Mouse (Mus musculus): ENCODE results near the gene Mindy4.

Mindy4 gene

GRCm38 (mm10) chr6:55310179-55310578 lies 107.0 kb downstream of the Mindy4 start:
- DNase-seq (ENCODE audit: low spot score): no peak

- no peak for DNase-seq (ENCODE audit: low spot score)
Measured at GRCm38 (mm10) chr6:55311962-55312361, 108.8 kb downstream of the Mindy4 start.

GRCm38 (mm10) chr6:55313893-55314292 lies 110.7 kb downstream of the Mindy4 start:
- DNase-seq (ENCODE audit: low spot score): no peak

GRCm38 (mm10) chr6:55314628-55315027 lies 111.4 kb downstream of the Mindy4 start:
- peak; percentile 14 for DNase-seq (ENCODE audit: low spot score)

- DNase-seq (ENCODE audit: low spot score): no peak
Measured at GRCm38 (mm10) chr6:55318597-55318996, 115.4 kb downstream of the Mindy4 start.

GRCm38 (mm10) chr6:55319585-55320551 lies 116.7 kb downstream of the Mindy4 start:
- no peak for DNase-seq (ENCODE audit: low spot score)

GRCm38 (mm10) chr6:55320894-55321293 lies 117.7 kb downstream of the Mindy4 start:
- DNase-seq (ENCODE audit: low spot score): no peak

GRCm38 (mm10) chr6:55321518-55321917 lies 118.3 kb downstream of the Mindy4 start:
- DNase-seq (ENCODE audit: low spot score): no peak

- no peak for DNase-seq (ENCODE audit: low spot score)
Measured at GRCm38 (mm10) chr6:55322980-55323379, 119.8 kb downstream of the Mindy4 start.

- no peak for DNase-seq (ENCODE audit: low spot score)
Measured at GRCm38 (mm10) chr6:55323908-55324634, 120.9 kb downstream of the Mindy4 start.

GRCm38 (mm10) chr6:55324785-55325184 lies 121.6 kb downstream of the Mindy4 start:
- no peak for DNase-seq (ENCODE audit: low spot score)

GRCm38 (mm10) chr6:55326299-55326698 lies 123.1 kb downstream of the Mindy4 start:
- DNase-seq (ENCODE audit: low spot score): no peak

GRCm38 (mm10) chr6:55327326-55327725 lies 124.1 kb downstream of the Mindy4 start:
- DNase-seq (ENCODE audit: low spot score): no peak

GRCm38 (mm10) chr6:55328179-55328578 lies 125.0 kb downstream of the Mindy4 start:
- DNase-seq (ENCODE audit: low spot score): no peak

GRCm38 (mm10) chr6:55331315-55331714 lies 128.1 kb downstream of the Mindy4 start:
- DNase-seq (ENCODE audit: low spot score): no peak

- DNase-seq (ENCODE audit: low spot score): no peak
Measured at GRCm38 (mm10) chr6:55332100-55332772, 129.1 kb downstream of the Mindy4 start.

GRCm38 (mm10) chr6:55332773-55333109 lies 129.6 kb downstream of the Mindy4 start:
- DNase-seq (ENCODE audit: low spot score): no peak

- DNase-seq (ENCODE audit: low spot score): no peak
Measured at GRCm38 (mm10) chr6:55335989-55336514, 132.9 kb downstream of the Mindy4 start, which contains the start of gene Aqp1. TSS of gene Aqp1 (plus strand) at chr6:55336432.

GRCm38 (mm10) chr6:55337242-55337641 lies 134.1 kb downstream of the Mindy4 start:
- DNase-seq (ENCODE audit: low spot score): no peak

- no peak for DNase-seq (ENCODE audit: low spot score)
Measured at GRCm38 (mm10) chr6:55338077-55338476, 134.9 kb downstream of the Mindy4 start.

- DNase-seq (ENCODE audit: low spot score): no peak
Measured at GRCm38 (mm10) chr6:55338934-55339825, 136.0 kb downstream of the Mindy4 start.

All from left cerebral cortex, adult 11 months (tissue).